ENCODE assay signal across 9 mouse cellular contexts in the genomic region with DNA sequence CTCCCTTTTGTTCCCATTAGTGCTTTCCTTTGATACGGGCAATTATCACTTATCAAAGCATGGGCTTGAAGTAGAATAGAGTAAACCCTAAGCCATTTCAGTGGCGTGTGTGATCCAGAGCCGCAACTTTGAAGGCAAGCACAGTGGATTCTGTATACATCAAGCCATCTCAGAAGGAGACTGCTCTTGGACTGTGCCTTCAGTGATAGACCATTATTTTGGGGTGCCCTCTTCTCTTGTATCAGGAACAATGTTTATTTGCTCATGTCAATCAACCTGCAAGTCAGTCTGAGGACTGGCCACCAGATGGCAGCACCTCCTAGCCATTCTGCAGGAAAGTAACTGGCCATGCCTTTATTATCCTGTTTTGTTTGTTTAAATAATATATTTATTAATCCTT. TPM values are rescaled to one million over a fixed set of nuclear protein-coding genes. Genes with fewer than 3 reads are reported as not detected.
DNase-seq lines count a peak whose midpoint lies in the region; TF ChIP-seq lines count a peak whose summit lies in the region.
"Had no signal": no experiment of that assay in that cellular context is flagged by ENCODE, and none has a peak within 500 bp of the region (broad histone marks: within the 10 kb centered on the region; RNA-seq: fewer than 3 reads in every experiment).

No protein-coding gene starts in this region.

- H3K4me3 ChIP-seq in layer of hippocampus, adult 2 months, result no peak overlapping the region
- H3K4me3 ChIP-seq: neural tube, embryonic 12.5 days had no signal

- intact Hi-C loops in gastrocnemius, postnatal 36 days (cut with DNase I), result loop anchor here (5.0 kb wide), 2 partner anchors 164 to 306 kb away; no protein-coding TSS in a partner anchor

- no peak overlapping the region for H3K27ac ChIP-seq in layer of hippocampus, adult 2 months
- H3K27ac ChIP-seq: neural tube, embryonic 12.5 days had no signal

- DNase-seq in CD8-positive naive resting alpha-beta T cell, adult 2 months (ENCODE audit: low read depth in 2 of 2, low spot score in 2 of 2), result peak; percentile 34 to 44
- peak; percentile 80 for DNase-seq in NIH3T3 (ENCODE audit: low read depth)
- DNase-seq in cerebellum, postnatal 25 days, result peak; percentile 73 to 85
- peak; percentile 40 to 46 for DNase-seq in gastrocnemius, postnatal 36 days
- peak; percentile 70 to 84 for DNase-seq in layer of hippocampus, adult 2 months (ENCODE audit: low spot score in 2 of 2)
- DNase-seq in lung, postnatal 4 days, result peak; percentile 43 to 69
- DNase-seq in right cerebral cortex, postnatal 25 days, result peak; percentile 43

- peak; percentile 98 for TF ChIP-seq CTCF in layer of hippocampus, adult 2 months (conservative IDR thresholded peaks at IDR 0.05)

RNA-seq across cellular contexts. Expression of a gene that starts 11.0 kb away (rescaled TPM):
- total RNA-seq in gastrocnemius, postnatal 36 days (2021), result not detected
- total RNA-seq in layer of hippocampus, adult 2 months (2021), result not detected
- total RNA-seq: gastrocnemius, adult 8-10 months had no signal

RNA-seq across cellular contexts. Expression of a gene that starts 12.3 kb away (rescaled TPM):
- 1 to 10 TPM; 3.1 TPM for total RNA-seq in gastrocnemius, postnatal 36 days (2021)
- total RNA-seq in layer of hippocampus, adult 2 months (2021), result 1 to 10 TPM; 3.5 to 4.8 TPM

RNA-seq across cellular contexts. Expression of a gene that starts 12.3 kb away (rescaled TPM):
- total RNA-seq in gastrocnemius, postnatal 36 days (2021), result 10 to 100 TPM; 30.2 to 30.3 TPM
- 10 to 100 TPM; 15.0 to 18.0 TPM for total RNA-seq in layer of hippocampus, adult 2 months (2021)

RNA-seq across cellular contexts. Expression of a gene that starts 20.5 kb away (rescaled TPM):
- under 1 TPM in 1 of 2 experiments, not detected in 1; 0.22 TPM for total RNA-seq in gastrocnemius, postnatal 36 days (2021)
- total RNA-seq in layer of hippocampus, adult 2 months (2021), result not detected
- total RNA-seq: gastrocnemius, adult 8-10 months had no signal

RNA-seq across cellular contexts. Expression of a gene that starts 29.0 kb away (rescaled TPM):
- not detected for total RNA-seq in gastrocnemius, postnatal 36 days (2021)
- total RNA-seq in layer of hippocampus, adult 2 months (2021), result not detected
- total RNA-seq: gastrocnemius, adult 8-10 months had no signal
